Mouse (Mus musculus) liver, adult 2 months (tissue): ENCODE measurements around the gene Fzd9.

ENCODE experiments used
- CTCF ChIP-seq: fragments of 200-500 bp; IDR thresholded peaks from 2 replicates; pipeline ENCODE4 v1.5.1; 2011; ENCODE audit warnings: low read depth, low read length, control low read depth
- POLR2A ChIP-seq: fragments of 200-500 bp; IDR thresholded peaks from 2 replicates; pipeline ENCODE4 v1.6.1; 2011; ENCODE audit warnings: low read length, control low read depth; ENCODE audit not compliant: insufficient read depth; ENCODE audit errors: extremely low read depth

GRCm38 (mm10) chr5:135208197-135208596 lies 42.8 kb downstream of the Fzd9 start:
- TF ChIP-seq POLR2A (no peak), CTCF (no peak)
